Mouse (Mus musculus) thymus, postnatal 25 days (tissue): Measurements from ENCODE around the gene Orc4.
"Not testable (repeated sequence)": the region's sequence is repeated elsewhere in the genome, so short reads cannot be mapped to it uniquely, and the experiment has no call there.

ENCODE experiments used
- DNase-seq: peaks from one replicate; pipeline ENCODE4 v3.0.0; 2022

Orc4 gene

DNA sequence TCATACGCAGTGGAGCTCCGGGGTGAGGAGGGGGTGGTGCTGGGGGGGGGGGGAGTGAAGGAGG lies at the start of gene Orc4:
Orc4 (minus strand) TSS at position 26 of the 64 bp plus-strand sequence.
- no peak for DNase-seq

DNA sequence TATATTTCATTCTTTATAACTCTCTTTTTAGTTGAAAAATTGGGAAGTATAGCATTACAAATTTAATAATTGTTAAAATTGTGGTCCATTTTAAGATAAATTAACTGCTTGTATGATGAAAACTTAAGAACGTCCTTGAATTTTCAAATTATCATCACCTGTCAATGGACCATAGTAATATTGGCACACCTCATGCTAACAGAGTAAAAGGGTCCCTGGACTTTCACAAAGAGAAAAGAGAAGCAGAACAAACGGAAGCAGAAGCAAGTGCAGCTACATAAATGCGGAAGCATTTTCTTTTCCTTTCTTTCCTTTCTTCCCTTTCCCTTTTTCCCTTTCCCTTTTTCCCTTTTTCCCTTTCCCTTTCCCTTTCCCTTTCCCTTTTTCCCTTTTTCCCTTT lies 40.2 kb upstream of the Orc4 start:
- no peak for DNase-seq

DNA sequence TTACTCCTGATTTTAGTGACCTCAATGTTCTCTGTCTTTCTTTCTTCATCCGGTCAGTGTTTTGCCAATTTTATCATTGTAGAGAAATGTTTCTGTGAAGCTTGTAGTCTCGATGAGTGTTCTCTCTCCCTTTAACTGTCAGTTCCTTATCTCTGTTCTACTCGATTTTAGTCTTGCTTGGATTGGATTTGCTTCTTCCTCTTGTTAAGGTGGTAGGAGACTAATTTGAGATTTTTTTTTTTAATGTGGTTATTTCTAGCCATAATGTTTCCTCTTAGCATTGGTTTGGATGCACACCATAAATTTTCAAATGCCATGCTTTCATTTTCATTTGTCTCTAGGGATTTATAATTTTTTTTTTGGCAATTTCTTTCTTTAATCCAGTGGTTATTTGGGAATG lies 28.8 kb upstream of the Orc4 start:
- DNase-seq, result no peak

DNA sequence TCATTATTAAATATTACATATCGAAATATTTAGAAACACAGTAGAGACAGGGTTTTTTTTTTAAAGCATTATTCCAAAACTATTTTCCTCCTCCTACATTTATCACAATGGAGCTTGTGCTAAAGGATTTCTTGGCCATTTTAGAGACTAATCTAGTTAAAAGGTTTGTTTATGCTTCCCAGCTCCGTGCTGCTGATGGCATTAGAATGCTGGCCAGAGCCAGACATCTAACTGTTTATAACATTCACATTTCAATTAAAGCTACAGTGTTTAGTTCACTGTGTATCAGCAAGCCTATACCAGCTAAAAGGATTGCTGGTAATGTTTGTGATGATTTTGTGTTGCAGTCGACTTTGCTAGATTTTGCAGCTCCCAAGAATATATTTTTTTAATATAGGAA lies 6.5 kb upstream of the Orc4 start:
- no peak for DNase-seq

DNA sequence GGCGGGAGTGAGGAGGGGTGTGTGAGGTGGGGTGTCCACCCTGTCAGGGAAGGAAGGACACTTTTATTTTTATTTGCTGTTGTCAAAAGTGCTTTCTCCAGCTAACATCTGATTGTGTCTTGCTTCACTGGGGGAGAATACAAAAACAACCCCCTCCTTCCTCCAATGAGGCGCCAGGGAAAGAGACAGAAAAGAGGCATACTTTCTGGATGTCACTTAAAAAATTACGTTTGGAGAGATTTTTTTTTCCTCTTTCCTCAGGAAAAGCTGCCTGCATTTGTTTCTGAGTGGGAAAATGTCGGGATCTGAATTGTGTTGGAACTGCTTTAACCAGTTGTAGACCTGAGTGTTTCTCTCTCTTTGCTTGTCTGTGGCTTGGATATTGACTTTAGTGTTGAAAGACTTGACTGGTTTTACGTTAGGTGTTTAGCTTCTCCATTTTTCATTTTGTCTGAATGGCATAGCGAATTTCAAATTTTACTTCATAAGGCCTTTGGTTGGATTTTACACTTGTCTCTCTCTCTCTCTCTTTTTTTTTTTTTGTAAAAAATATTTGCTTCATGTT lies 321 bp upstream of the Orc4 start:
- DNase-seq, result no peak

DNA sequence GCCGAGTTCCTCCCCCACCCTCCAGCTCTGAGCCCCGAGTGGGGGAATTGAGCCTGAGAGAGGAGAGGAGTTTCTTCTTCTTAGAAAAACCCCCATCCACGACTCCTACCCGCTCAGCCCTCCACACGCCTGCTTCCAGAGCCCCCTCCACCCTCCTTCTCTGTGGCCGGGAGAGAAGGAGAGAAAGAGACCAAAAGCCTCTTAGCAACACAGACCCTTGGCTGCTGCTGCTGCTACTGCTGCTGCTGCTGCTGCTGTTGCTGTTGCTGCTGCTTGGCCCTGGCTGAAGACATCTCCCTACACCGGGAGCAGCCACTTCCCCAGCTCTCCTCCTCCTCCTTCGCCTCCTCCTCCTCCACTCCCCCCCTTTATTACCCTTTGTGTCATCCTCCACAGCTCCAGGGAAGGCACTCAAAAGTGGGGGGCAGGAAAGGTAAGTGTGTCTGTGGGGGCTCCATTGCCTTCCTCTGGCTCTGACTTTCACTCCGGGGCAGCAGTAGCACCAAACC lies 280 bp downstream of the Orc4 start:
- peak; percentile 68 for DNase-seq

DNA sequence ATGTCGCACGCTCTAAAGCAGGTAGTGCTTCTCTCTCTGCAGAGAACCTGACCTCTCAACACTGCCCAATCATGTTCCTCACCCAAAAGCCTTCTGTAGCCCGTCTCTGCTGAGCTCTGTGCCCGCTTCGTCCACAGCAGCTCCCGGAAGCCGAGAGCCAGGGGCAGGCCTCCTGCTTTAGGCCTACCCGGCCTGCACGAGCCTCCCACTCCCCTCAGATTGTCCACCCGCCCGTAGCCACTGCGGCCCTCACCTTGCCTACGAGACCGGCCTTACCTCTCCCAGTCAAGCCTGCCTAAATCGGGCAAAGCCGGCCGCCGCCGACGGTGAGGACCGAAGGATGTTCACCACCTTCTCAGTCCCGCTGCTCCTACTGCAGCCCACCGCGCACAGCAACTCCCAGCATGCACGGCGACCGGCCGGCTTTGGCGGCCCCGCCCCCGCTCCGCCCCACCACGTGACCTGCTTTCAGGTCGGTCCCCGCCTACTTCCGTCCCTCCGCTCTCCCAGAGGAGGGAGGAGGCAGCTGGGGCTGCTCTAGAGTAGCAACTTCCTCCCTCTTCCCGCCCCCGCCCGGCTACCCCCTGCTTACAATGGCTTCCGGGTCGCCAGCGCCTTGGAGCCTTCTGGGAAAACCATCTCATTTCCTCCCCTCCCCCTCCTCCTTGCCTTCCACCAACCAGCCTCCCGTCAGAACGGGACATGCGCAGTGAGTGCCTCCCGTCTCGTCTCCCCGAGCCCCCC lies 1.1 kb downstream of the Orc4 start, which contains the start of gene Mbd5:
Mbd5 (plus strand) TSS at position 668 of the 744 bp plus-strand sequence.
- peak; percentile 99 for DNase-seq

DNA sequence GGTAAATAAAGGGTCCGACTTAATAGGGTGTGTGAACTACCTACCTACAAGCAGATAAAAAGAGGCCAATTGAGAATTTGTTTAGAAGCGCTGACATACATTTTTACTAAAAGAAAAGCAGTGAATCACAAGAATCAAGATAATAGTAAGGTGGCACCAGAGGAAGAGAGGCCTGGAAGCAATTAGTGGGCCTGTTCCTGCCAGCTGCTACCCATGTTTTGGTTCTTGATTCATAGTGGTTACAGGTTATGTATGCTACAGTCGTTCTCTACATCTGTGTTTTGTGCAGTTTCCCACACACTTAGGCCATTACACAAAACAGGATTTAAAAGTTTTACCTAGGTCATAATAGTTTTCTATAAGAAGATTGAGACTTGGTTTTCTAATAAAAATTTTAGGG lies 2.3 kb downstream of the Orc4 start:
- DNase-seq, result no peak

DNA sequence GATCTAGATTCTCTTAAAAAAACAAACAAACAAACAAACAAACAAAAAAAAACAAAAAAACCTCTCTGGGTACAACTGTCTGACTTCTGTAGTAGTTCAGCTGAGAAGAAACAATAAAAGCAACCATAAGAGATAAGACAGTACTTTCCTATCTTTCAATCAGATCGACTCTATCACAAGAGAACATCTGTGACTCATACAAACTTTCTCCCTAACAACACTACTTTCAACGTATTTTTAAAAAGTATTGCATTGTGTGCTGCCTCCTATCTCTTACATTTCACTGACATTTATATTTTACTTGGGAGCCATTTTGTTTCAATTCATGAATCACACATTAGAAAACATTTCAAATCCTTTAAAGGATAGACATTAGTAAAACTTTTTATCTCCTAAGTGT lies 15.0 kb downstream of the Orc4 start:
- DNase-seq, result no peak

DNA sequence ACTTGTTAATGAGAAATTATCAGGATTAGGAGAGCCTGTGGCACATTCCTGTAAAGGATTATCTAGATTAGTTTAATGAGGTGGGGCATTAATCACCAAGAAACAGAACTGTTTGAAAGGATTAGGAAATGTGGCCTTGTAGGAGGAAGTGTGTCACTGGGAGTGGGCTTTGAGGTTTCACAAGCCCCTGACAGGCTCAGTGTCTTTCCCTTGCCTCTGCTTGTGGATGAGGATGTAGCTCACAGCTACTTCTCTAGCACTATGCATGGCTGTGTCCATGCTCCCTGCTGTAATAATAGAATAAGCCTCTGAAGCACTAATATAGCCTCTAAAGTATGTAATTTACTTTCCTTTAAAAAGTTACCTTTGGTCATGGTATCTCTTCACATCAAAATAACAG lies 34.2 kb downstream of the Orc4 start:
- no peak for DNase-seq

DNA sequence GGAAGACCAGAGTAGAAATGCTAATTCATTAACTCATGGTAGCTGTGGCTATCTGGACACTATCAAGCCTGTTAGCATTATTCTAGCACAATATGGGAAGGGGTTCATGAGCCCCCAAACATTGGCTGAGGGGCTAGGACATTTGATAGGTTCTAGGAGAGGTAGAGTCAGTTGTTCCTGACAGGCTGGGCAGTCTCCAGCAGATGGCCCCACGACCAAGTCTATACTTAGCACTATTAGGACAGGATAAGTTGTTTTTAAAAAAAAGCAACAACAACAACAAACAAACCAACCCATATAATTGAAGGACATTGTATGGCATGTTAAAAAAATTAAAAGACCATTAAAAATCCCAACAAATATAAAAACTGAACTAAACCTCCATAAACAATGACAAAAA lies 35.9 kb downstream of the Orc4 start:
- DNase-seq, result no peak

DNA sequence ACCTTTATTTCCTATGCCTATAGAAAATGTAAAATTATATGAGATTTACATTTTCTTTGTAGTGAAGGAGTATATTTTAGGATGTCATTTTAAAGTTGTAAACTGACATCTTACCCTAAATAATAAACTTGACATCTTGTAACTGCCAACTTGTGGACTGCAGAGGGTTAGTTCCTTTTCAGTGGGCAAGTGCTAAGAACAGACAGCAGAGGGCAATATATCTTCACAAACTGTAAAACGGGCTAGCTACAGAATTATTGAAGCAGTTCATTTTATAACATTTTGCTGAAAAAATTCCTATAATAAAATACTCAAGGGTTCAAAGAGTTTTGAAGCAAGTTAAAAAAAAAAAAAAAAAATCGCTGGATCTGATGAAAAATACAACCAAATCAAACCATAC lies 41.2 kb downstream of the Orc4 start:
- DNase-seq, result no peak

DNA sequence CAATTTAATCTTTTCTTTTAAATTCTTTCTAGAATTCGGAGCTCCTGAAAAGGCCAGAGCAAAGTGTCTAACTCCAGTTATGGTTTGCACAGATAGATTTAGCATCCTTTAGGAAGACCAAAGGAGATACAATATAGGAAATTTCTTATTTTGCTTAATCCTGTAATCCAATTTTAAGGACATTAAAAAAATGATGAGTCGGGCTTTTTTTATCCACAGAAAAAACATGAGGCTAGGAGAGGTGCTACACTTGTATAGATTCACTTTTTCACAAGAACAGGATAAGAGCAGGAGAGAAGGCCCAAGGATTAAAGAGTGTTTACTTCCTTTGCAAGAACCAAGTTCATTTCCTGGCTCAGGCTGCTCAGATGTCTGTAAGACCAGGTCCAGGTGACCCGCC lies 54.9 kb downstream of the Orc4 start:
- no peak for DNase-seq

DNA sequence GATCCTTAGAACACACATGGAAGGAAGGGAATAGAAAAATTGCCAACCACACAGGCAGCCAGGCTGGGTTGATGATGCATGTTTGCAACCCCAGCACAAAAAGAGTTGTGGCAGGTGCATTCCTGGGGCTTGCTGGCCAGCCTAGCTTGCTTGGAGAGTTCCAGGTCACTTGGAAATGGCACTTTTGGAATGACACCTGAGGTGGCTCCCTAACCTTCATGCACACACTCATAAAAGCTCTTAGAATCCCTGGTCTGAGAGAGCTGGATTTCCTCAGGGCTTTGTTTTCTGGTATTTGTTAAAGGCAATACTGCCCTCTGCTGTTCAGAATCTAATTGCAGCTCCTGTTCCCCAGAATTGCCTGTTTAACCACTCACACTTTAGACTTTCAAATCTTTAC lies 64.1 kb downstream of the Orc4 start:
- peak; percentile 33 for DNase-seq

DNA sequence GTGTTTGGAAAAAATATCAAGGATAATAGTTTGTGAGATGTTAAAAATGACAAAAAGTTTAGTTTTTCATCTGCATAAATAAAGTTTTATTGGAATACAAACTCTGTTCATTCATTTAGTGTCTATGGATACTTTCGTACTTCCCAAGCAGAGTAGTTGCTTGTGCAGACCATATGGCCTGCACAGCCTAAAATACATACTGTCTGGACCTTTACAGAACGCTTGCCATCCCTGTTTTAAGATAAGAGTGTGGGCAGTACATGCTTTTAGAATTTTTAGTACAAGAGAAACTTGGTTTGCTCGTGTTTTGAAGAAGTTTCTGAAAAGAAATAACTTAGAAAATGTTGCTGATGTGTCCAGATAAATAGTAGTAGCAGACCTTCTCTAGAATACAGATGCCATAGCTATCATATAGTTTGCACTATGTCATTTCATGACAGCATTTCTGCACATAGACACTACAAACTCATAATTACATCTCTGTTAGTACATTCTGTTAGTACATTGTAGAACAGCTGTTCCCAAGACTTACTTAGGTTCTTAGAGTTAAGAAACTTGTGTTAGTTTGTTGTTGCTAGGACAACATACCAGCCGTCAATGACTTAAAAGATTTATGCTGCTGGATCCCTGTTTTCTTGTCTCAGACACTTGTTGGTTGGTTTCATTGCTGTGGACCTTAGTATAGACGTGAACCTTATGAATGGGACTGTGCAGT lies 81.7 kb downstream of the Orc4 start:
- no peak for DNase-seq

DNA sequence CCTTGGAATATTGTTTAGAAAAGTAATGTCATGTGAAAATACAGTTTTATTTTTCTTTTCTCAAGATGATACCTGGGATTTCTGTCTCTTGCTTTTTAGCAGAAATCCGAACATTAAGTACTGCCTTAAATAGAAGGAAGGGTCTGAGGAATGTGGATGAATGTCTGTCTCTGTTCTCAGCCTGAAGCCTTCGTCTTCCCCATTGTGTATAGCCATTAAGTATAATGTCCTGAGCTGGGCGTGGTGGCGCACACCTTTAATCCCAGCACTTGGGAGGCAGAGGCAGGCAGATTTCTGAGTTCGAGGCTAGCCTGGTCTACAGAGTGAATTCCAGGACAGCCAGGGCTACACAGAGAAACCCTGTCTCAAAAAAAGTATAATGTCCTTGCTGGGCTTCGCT lies 84.5 kb downstream of the Orc4 start:
- not testable (repeated sequence) for DNase-seq
